Mouse (Mus musculus) bone marrow, adult 2 months (tissue): ENCODE results near the gene Parva.

Experiments
- CTCF ChIP-seq: fragments of 200-500 bp; IDR thresholded peaks from 2 replicates; pipeline ENCODE4 v1.5.1; 2011; ENCODE audit warnings: low read length, control low read depth; ENCODE audit not compliant: control insufficient read depth, insufficient read depth
- POLR2A ChIP-seq: fragments of 200-500 bp; IDR thresholded peaks from 2 replicates; pipeline ENCODE4 v1.6.1; 2011; ENCODE audit warnings: low read depth, mild to moderate bottlenecking, control low read depth, low read length, borderline replicate concordance; ENCODE audit not compliant: control insufficient read depth

DNA sequence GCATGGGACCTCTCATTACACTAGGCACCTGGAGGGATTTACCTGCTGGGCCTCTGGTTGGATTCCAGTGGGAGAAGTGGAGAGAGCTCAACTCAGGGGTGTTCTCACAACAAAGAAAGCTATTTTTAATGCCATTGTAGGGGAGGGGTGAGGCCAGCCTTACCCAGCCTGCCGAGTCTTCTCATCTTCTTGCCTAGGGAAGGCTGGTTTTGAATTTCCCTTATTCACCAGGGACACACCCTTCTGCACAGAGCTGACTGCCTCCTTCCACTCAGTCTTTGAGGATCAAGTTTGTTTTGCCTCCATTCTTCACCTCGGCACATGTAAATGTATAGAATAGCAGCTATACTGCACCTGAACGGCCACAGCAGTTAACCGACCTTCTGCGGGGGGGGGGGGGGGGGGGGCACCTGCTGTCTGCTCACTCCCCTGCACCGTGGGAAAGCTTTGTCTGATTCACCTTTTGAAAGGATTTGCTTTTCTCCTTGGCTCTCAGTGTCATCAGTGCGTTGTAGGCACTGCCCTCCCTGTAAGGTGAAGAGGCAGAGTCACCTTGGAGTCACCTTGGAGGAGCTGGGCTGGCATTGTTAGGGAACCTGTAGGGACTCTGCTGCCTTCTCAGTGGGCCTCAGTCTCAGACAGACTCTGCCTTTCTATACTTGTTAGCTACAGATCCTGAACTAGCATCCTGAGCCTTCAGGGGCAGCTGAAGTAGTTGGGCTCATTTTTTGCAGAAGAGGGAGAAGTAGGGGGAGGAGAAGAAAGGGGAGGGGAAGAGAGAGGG, 10.4 kb upstream of the Parva start:
- no peak for TF ChIP-seq CTCF
- TF ChIP-seq POLR2A, result no peak
